Mouse (Mus musculus) limb, embryonic 11.5 days (tissue): ENCODE measurements around the gene Katnal1. TPM values are rescaled to one million over a fixed set of nuclear protein-coding genes. Genes with fewer than 3 reads are reported as not detected.

Experiments
- ATAC-seq: fragments of 200-750 bp; cut with Nextera tagmentation; 2 replicates; pipeline ENCODE4 v1.8.0; 2017; ENCODE audit warnings: low read depth; ENCODE audit not compliant: insufficient number of reproducible peaks, low FRiP score, low TSS enrichment
- DNase-seq: peaks from one replicate; pipeline ENCODE4 v3.0.0-alpha.2; 2015; ENCODE audit warnings: low spot score
- H3K27ac ChIP-seq: fragments of 300-500 bp; sonication (generic); replicated peaks from 2 replicates; pipeline ENCODE4 v1.5.1; 2014; ENCODE audit warnings: low read depth, mild to moderate bottlenecking, low read length
- H3K27me3 ChIP-seq: fragments of 300-500 bp; sonication (generic); 2 replicates; pipeline ENCODE4 v1.6.1; 2014; ENCODE audit warnings: mild to moderate bottlenecking, low read length, mixed read lengths; ENCODE audit not compliant: control insufficient read depth, insufficient read depth
- H3K36me3 ChIP-seq: fragments of 300-500 bp; sonication (generic); 2 replicates; pipeline ENCODE4 v1.6.1; 2014; ENCODE audit warnings: mild to moderate bottlenecking, low read length, moderate library complexity, mixed read lengths; ENCODE audit not compliant: control insufficient read depth, insufficient read depth
- H3K4me1 ChIP-seq: fragments of 300-500 bp; sonication (generic); 2 replicates; pipeline ENCODE4 v1.6.1; 2014; ENCODE audit warnings: low read length, mixed read lengths; ENCODE audit not compliant: control insufficient read depth, insufficient read depth
- H3K4me2 ChIP-seq: fragments of 300-500 bp; sonication (generic); 2 replicates; pipeline ENCODE4 v1.6.1; 2014; ENCODE audit warnings: low read depth, mild to moderate bottlenecking, moderate library complexity; ENCODE audit not compliant: severe bottlenecking
- H3K4me3 ChIP-seq: fragments of 300-500 bp; sonication (generic); 2 replicates; pipeline ENCODE4 v1.5.1; 2014; ENCODE audit warnings: low read depth, low read length
- H3K9ac ChIP-seq: fragments of 300-500 bp; sonication (generic); 2 replicates; pipeline ENCODE4 v1.6.1; 2014; ENCODE audit warnings: mild to moderate bottlenecking, low read length
- H3K9me3 ChIP-seq: fragments of 300-500 bp; sonication (generic); 2 replicates; pipeline ENCODE4 v1.6.1; 2016; ENCODE audit warnings: low read length; ENCODE audit not compliant: control insufficient read depth
- whole genome bisulfite sequencing: fragments of 180-500 bp; shearing (Covaris S2); extraction: QIAGEN DNeasy Blood & Tissue Kit; methylation state at CpG from one replicate; pipeline ENCODE4 v1.1.7; 2014; 5-methylcytosine and 5-hydroxymethylcytosine counted together
- polyA plus RNA-seq: library from polyadenylated mRNA; unstranded; fragments of >200 nt; fragmentation: Nextera tagmentation; extraction: Ambion mirVana; gene quantifications from 2 replicates; pipeline ENCODE4 v1.2.1, GENCODE M21; 2014

Gene Katnal1
- polyA plus RNA-seq, 1 experiment from 2014 or later = 24.2 TPM

DNA sequence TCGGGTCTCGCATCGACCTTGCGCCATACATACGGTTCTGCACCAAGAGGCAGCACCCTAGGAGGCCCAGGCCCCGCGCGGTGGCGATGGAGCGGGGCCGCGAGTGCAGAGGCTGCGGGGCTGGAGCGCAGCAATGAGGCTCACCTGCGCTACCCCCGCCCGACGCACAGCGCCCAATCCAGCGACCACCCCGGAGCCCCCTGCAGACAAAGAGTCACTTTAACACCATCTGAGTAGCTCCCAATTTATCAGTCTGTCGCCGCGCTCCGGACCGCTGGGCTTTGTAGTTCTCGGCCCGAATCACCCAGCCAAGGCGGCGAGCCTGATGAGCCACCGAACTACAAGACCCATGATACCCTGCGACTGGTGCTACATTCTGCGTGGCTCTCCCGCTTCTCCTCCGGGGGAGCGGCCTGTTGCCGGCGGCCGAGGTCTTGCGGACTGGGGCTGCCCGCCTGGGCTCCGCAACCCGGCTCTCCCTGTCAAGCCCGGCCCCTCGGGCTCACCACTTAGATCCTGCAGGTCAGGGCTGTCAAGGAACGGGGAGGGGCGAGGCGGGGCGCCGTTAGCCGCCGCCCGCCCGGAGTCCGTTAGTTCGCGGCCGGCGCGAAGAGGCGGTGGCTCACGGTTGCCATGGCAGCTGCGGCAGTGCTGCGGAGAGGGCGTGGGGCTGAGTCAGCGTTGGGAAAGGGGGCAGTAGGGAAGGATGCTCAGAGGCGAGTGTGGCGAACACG is 571 bp downstream of the Katnal1 start:
- Histone ChIP-seq H3K4me2 (peak overlapping the region; percentile 68), H3K36me3 (peaks cover 2% of the 10 kb centered on the region; the same call in 1 of the 2 replicates), H3K4me3 (peak overlapping the region; percentile 70), H3K9ac (peak overlapping the region; percentile 91), H3K9me3 (no peaks in the 10 kb centered on the region), H3K27me3 (no peaks in the 10 kb centered on the region), H3K4me1 (peaks cover 3% of the 10 kb centered on the region), H3K27ac (peak overlapping the region; percentile 96)
- WGBS = under 1% methylated on average over 69 of the region's 69 CpGs
- peak; percentile 97 for DNase-seq
- ATAC-seq = peak; percentile 97

- Histone ChIP-seq H3K9me3 (no peaks in the 10 kb centered on the region), H3K27ac (peak overlapping the region; percentile 96; the same call in 1 of the 2 replicates), H3K4me1 (peaks cover 3% of the 10 kb centered on the region), H3K4me3 (peak overlapping the region; percentile 70), H3K4me2 (peak overlapping the region; percentile 56), H3K36me3 (peaks cover 2% of the 10 kb centered on the region; the same call in 1 of the 2 replicates), H3K27me3 (no peaks in the 10 kb centered on the region), H3K9ac (peak overlapping the region; percentile 91; the same call in 1 of the 2 replicates)
- no peak for DNase-seq
- WGBS = 40% methylated on average over 5 of the region's 5 CpGs
- no peak for ATAC-seq
Observed at GRCm38 (mm10) chr5:148927717-148928223, 1.4 kb downstream of the Katnal1 start.

DNA sequence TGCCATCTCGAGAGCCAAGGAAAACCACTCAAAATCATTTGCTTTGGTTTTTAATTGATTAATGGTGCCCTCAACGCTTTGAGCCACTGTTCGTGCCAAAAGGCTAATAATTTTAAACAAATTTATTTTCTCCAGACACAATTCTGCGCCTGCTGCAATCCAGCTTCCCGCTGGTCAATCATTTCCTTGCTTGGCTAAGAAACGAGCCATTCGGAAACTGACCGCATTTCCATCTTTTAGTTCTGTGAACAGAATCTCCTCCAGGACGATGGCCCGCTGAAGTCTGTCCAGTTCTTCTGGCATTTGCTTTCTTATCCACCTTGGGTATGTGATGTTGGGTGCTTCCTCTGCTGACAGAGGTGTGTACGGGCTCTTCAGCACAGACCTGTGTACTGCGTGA is 4.5 kb downstream of the Katnal1 start:
- WGBS = 89% methylated on average over 12 of the region's 12 CpGs
- ATAC-seq = no peak

GRCm38 (mm10) chr5:148924051-148924450 is 5.1 kb downstream of the Katnal1 start:
- ATAC-seq (no peak), DNase-seq (no peak)
- Histone ChIP-seq H3K4me3 (no peak overlapping the region), H3K27ac (no peak overlapping the region), H3K9me3 (no peaks in the 10 kb centered on the region), H3K4me2 (no peak overlapping the region), H3K27me3 (no peaks in the 10 kb centered on the region), H3K4me1 (no peaks in the 10 kb centered on the region; the same call in 1 of the 2 replicates), H3K36me3 (peaks cover 2% of the 10 kb centered on the region; the same call in 1 of the 2 replicates), H3K9ac (no peak overlapping the region)
- 89% methylated on average over 9 of the region's 9 CpGs for WGBS

More for the DNA sequence above, 4.5 kb downstream of the Katnal1 start:
- DNase-seq = no peak
- Histone ChIP-seq H3K4me1 (peaks cover 3% of the 10 kb centered on the region), H3K4me3 (no peak overlapping the region), H3K27ac (no peak overlapping the region), H3K36me3 (peaks cover 2% of the 10 kb centered on the region; the same call in 1 of the 2 replicates), H3K9me3 (no peaks in the 10 kb centered on the region), H3K9ac (no peak overlapping the region), H3K27me3 (no peaks in the 10 kb centered on the region), H3K4me2 (no peak overlapping the region)

- DNase-seq = no peak
- 84% methylated on average over 10 of the region's 10 CpGs for WGBS
- Histone ChIP-seq H3K27me3 (no peaks in the 10 kb centered on the region), H3K9ac (no peak overlapping the region), H3K4me3 (no peak overlapping the region), H3K27ac (no peak overlapping the region), H3K36me3 (peaks cover 2% of the 10 kb centered on the region; the same call in 1 of the 2 replicates), H3K4me2 (no peak overlapping the region), H3K4me1 (no peaks in the 10 kb centered on the region), H3K9me3 (no peaks in the 10 kb centered on the region)
- ATAC-seq = no peak
Observed at GRCm38 (mm10) chr5:148923408-148923807, 5.7 kb downstream of the Katnal1 start.

DNA sequence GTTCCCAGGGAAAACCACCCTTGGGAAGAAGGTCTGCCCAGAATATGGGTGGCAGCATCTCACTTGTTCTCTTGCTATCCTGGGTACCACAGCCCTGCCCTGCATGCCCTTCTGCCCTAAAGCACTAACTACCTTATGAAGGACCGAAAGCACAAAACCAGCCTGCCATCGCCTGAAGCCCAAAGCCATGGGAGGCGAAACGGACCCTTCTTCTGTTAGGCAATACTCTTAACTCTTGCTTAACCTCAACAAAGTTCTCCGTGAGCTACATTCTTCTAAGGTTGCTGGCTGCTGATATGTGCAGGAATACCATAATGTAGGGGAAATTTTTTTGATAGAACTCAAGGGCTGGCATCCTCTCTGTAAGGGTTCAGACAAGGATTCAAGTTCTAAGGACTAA is 6.3 kb downstream of the Katnal1 start:
- no peak for DNase-seq
- no peak overlapping the region for H3K27ac ChIP-seq
- peaks cover 5% of the 10 kb centered on the region; the same call in 1 of the 2 replicates for H3K36me3 ChIP-seq
- no peak overlapping the region for H3K4me2 ChIP-seq
- WGBS = 78% methylated on average over 5 of the region's 5 CpGs
- no peak overlapping the region for H3K4me3 ChIP-seq
- H3K27me3 ChIP-seq = no peaks in the 10 kb centered on the region
- H3K9ac ChIP-seq = no peak overlapping the region
- H3K4me1 ChIP-seq = no peaks in the 10 kb centered on the region
- no peaks in the 10 kb centered on the region for H3K9me3 ChIP-seq
- ATAC-seq = no peak

DNA sequence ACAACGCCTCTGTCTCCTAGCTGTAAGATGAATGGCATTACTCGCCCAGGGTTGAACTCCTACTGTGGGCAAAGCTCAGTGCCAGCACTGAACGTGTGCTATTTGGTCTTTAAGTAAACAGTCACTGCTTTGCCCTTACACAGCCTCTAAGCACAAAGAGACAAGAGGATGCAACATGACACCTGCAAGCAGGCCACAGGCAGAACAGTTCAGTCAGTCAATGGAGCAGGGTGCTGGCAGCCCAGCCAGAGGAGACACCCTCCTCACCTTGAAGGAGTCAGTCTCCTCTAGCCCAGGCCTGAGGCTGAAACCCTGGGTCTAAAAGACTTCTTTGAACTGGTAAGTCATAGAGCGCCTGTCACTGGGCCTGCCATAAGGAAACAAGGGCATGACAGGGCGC is 11.1 kb downstream of the Katnal1 start:
- Histone ChIP-seq H3K9ac (no peak overlapping the region), H3K4me1 (no peaks in the 10 kb centered on the region), H3K4me2 (no peak overlapping the region), H3K4me3 (no peak overlapping the region), H3K27me3 (no peaks in the 10 kb centered on the region), H3K9me3 (no peaks in the 10 kb centered on the region), H3K36me3 (peaks cover 11% of the 10 kb centered on the region), H3K27ac (no peak overlapping the region)
- DNase-seq (no peak), ATAC-seq (no peak)
- 75% methylated on average over 5 of the region's 5 CpGs for WGBS

DNA sequence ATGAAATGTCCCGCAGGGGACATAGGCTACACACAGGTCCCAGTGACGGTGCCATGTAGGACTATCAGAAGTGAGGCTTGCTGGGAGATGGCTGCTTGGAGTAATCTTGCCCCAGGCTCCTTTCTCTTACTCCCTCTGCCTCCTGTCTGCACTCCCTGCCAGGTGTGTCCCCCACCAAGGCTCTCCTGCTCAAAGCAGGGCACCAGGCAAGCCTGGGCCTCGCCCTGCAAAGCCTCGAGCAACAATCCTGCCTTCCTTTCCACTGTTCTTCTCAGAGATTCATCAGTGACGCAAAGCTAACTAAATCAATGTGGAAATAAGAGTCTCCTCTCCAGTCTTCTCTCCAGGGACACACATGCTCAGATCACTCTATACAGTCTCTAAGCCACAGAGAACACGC is 12.3 kb downstream of the Katnal1 start:
- no peaks in the 10 kb centered on the region for H3K4me1 ChIP-seq
- no peaks in the 10 kb centered on the region for H3K9me3 ChIP-seq
- no peak overlapping the region for H3K4me3 ChIP-seq
- no peak for ATAC-seq
- peaks cover 12% of the 10 kb centered on the region for H3K36me3 ChIP-seq
- no peak overlapping the region for H3K27ac ChIP-seq
- no peak overlapping the region for H3K4me2 ChIP-seq
- DNase-seq = no peak
- no peaks in the 10 kb centered on the region for H3K27me3 ChIP-seq
- no peak overlapping the region for H3K9ac ChIP-seq
- 84% methylated on average over 6 of the region's 6 CpGs for WGBS
